Mouse (Mus musculus) heart, embryonic 11.5 days (tissue): ENCODE data around the gene Zan. TPM values are rescaled to one million over a fixed set of nuclear protein-coding genes. Genes with fewer than 3 reads are reported as not detected.
"Not testable (repeated sequence)": the region's sequence is repeated elsewhere in the genome, so short reads cannot be mapped to it uniquely, and the experiment has no call there.

ENCODE experiments used
- ATAC-seq: fragments of 200-750 bp; cut with Nextera tagmentation; replicated peaks from 2 replicates; pipeline ENCODE4 v1.8.0; 2017; ENCODE audit warnings: moderate library complexity; ENCODE audit not compliant: insufficient number of reproducible peaks, low FRiP score, low TSS enrichment
- H3K27ac ChIP-seq: fragments of 300-500 bp; sonication (generic); 2 replicates; pipeline ENCODE4 v1.5.1; 2014; ENCODE audit warnings: mild to moderate bottlenecking, low read depth, low read length
- H3K27me3 ChIP-seq: fragments of 300-500 bp; sonication (generic); 2 replicates; pipeline ENCODE4 v1.6.1; 2014; ENCODE audit warnings: mild to moderate bottlenecking, low read length, mixed read lengths; ENCODE audit not compliant: control insufficient read depth, insufficient read depth
- H3K36me3 ChIP-seq: fragments of 300-500 bp; sonication (generic); 2 replicates; pipeline ENCODE4 v1.6.1; 2014; ENCODE audit warnings: mild to moderate bottlenecking, low read length, moderate library complexity, mixed read lengths; ENCODE audit not compliant: control insufficient read depth, insufficient read depth
- H3K4me1 ChIP-seq: fragments of 300-500 bp; sonication (generic); 2 replicates; pipeline ENCODE4 v1.6.1; 2014; ENCODE audit warnings: low read length; ENCODE audit not compliant: control insufficient read depth, insufficient read depth
- H3K4me2 ChIP-seq: fragments of 300-500 bp; sonication (generic); 2 replicates; pipeline ENCODE4 v1.6.1; 2014; ENCODE audit warnings: mild to moderate bottlenecking, moderate library complexity
- H3K4me3 ChIP-seq: fragments of 300-500 bp; sonication (generic); 2 replicates; pipeline ENCODE4 v1.5.1; 2014; ENCODE audit warnings: low read depth, low read length
- H3K9ac ChIP-seq: fragments of 300-500 bp; sonication (generic); 2 replicates; pipeline ENCODE4 v1.6.1; 2014; ENCODE audit warnings: mild to moderate bottlenecking, low read depth, low read length, moderate library complexity
- H3K9me3 ChIP-seq: fragments of 300-500 bp; sonication (generic); replicated peaks from 2 replicates; pipeline ENCODE4 v1.6.1; 2016; ENCODE audit warnings: low read length; ENCODE audit not compliant: control insufficient read depth
- WGBS: fragments of 180-500 bp; shearing (Covaris S2); extraction: QIAGEN DNeasy Blood & Tissue Kit; methylation state at CpG from one replicate; pipeline ENCODE4 v1.1.7; 2014; ENCODE audit not compliant: insufficient replicate concordance; 5-methylcytosine and 5-hydroxymethylcytosine counted together
- polyA plus RNA-seq: library from polyadenylated mRNA; unstranded; fragments of >200 nt; fragmentation: Nextera tagmentation; extraction: Ambion mirVana; gene quantifications from 2 replicates; pipeline ENCODE4 v1.2.1, GENCODE M21; 2014

Gene Zan
- polyA plus RNA-seq, 1 experiment from 2014 or later = 0.11 TPM

- H3K27ac ChIP-seq = no peak overlapping the region
- no peaks in the 10 kb centered on the region for H3K36me3 ChIP-seq
- no peak overlapping the region for H3K4me3 ChIP-seq
- H3K27me3 ChIP-seq = no peaks in the 10 kb centered on the region
- WGBS = 61% methylated on average over 7 of the region's 7 CpGs
- no peak for ATAC-seq
- H3K9ac ChIP-seq = no peak overlapping the region
- H3K9me3 ChIP-seq = no peaks in the 10 kb centered on the region
- H3K4me2 ChIP-seq = no peak overlapping the region
- no peaks in the 10 kb centered on the region for H3K4me1 ChIP-seq
Observed at GRCm38 (mm10) chr5:137455866-137456591, 20.8 kb downstream of the Zan start.

DNA sequence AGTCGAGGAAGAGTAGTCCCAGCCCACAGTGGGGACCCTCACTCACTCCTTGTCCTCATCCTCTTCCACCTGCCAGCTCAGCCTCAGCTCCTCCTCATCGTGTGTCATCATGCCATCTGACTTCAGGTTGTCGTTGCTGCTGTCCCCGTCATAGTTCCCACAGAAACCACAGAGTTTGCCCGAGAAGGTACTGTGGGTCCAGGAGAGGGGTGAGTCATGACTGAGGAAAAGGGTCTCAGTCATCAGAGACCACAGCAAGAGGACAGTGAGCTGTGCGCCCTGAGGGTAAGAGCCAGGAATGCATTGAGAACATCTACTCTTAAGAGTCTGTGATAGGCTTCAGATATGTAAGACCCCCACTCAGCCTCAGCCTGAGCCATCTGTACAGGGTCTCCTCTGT is 21.7 kb downstream of the Zan start:
- Histone ChIP-seq H3K4me1 (no peaks in the 10 kb centered on the region), H3K9ac (no peak overlapping the region), H3K27ac (no peak overlapping the region), H3K4me2 (no peak overlapping the region), H3K4me3 (no peak overlapping the region), H3K27me3 (no peaks in the 10 kb centered on the region), H3K9me3 (no peaks in the 10 kb centered on the region), H3K36me3 (no peaks in the 10 kb centered on the region)
- WGBS = 75% methylated on average over 6 of the region's 6 CpGs
- no peak for ATAC-seq

GRCm38 (mm10) chr5:137445536-137445935 is 31.3 kb downstream of the Zan start:
- H3K9me3 ChIP-seq = no peaks in the 10 kb centered on the region
- H3K4me3 ChIP-seq = no peak overlapping the region
- H3K27ac ChIP-seq = no peak overlapping the region
- no peak for ATAC-seq
- H3K36me3 ChIP-seq = no peaks in the 10 kb centered on the region
- H3K9ac ChIP-seq = no peak overlapping the region
- H3K4me2 ChIP-seq = no peak overlapping the region
- no peaks in the 10 kb centered on the region for H3K4me1 ChIP-seq
- no peaks in the 10 kb centered on the region for H3K27me3 ChIP-seq

- H3K4me1 ChIP-seq = no peaks in the 10 kb centered on the region
- no peak overlapping the region for H3K27ac ChIP-seq
- no peak overlapping the region for H3K9ac ChIP-seq
- H3K9me3 ChIP-seq = no peaks in the 10 kb centered on the region
- no peak for ATAC-seq
- 78% methylated on average over 11 of the region's 11 CpGs for WGBS
- H3K36me3 ChIP-seq = no peaks in the 10 kb centered on the region
- H3K4me3 ChIP-seq = no peak overlapping the region
- H3K4me2 ChIP-seq = no peak overlapping the region
- no peaks in the 10 kb centered on the region for H3K27me3 ChIP-seq
Observed at GRCm38 (mm10) chr5:137440216-137440855, 36.5 kb downstream of the Zan start.

GRCm38 (mm10) chr5:137433889-137434288 is 43.0 kb downstream of the Zan start:
- WGBS = 56% methylated on average over 6 of the region's 6 CpGs
- H3K27me3 ChIP-seq = no peaks in the 10 kb centered on the region
- H3K36me3 ChIP-seq = no peaks in the 10 kb centered on the region
- H3K4me3 ChIP-seq = no peak overlapping the region
- H3K4me2 ChIP-seq = no peak overlapping the region
- no peak overlapping the region for H3K9ac ChIP-seq
- ATAC-seq = no peak
- no peaks in the 10 kb centered on the region for H3K9me3 ChIP-seq
- H3K4me1 ChIP-seq = no peaks in the 10 kb centered on the region
- H3K27ac ChIP-seq = no peak overlapping the region

DNA sequence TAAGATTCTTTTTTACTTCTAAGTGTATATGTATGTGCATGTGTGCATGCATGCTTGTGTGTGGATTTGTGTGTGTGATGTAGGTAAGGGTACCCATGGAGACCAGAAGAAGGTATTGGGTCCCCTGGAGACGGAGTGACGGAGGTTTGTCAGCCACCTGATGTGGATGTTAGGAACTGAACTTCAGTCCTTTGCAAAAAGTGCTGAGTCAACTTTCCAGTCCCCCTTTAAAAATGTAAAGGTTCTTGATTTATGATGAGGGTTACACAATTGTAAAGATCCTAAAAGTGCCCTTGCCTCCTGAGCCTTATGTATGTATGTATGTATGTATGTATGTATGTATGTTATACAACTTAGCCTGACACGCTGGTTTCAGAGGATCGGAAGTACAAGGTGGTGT is 46.5 kb downstream of the Zan start:
- H3K4me3 ChIP-seq, H3K27ac ChIP-seq, H3K4me1 ChIP-seq, H3K9ac ChIP-seq, ATAC-seq, H3K36me3 ChIP-seq, H3K27me3 ChIP-seq, H3K9me3 ChIP-seq, H3K4me2 ChIP-seq: not testable (repeated sequence)
- 80% methylated on average over 4 of the region's 4 CpGs for WGBS

- Histone ChIP-seq H3K27me3 (no peaks in the 10 kb centered on the region), H3K4me3 (no peak overlapping the region), H3K9ac (no peak overlapping the region), H3K27ac (no peak overlapping the region), H3K4me1 (no peaks in the 10 kb centered on the region), H3K4me2 (no peak overlapping the region), H3K9me3 (no peaks in the 10 kb centered on the region), H3K36me3 (no peaks in the 10 kb centered on the region)
- WGBS = 63% methylated on average over 6 of the region's 6 CpGs
- no peak for ATAC-seq
Observed at GRCm38 (mm10) chr5:137425648-137426047, 51.2 kb downstream of the Zan start.

- Histone ChIP-seq H3K36me3 (no peaks in the 10 kb centered on the region), H3K4me3 (no peak overlapping the region), H3K9ac (no peak overlapping the region), H3K9me3 (no peaks in the 10 kb centered on the region), H3K27me3 (no peaks in the 10 kb centered on the region), H3K4me2 (no peak overlapping the region), H3K4me1 (no peaks in the 10 kb centered on the region), H3K27ac (no peak overlapping the region)
- no peak for ATAC-seq
- WGBS = 60% methylated on average over 4 of the region's 4 CpGs
Observed at GRCm38 (mm10) chr5:137419841-137420240, 57.0 kb downstream of the Zan start.

GRCm38 (mm10) chr5:137419105-137419504 is 57.8 kb downstream of the Zan start:
- Histone ChIP-seq H3K9ac (no peak overlapping the region), H3K36me3 (no peaks in the 10 kb centered on the region), H3K4me3 (no peak overlapping the region), H3K9me3 (no peaks in the 10 kb centered on the region), H3K4me2 (no peak overlapping the region), H3K27me3 (no peaks in the 10 kb centered on the region), H3K4me1 (no peaks in the 10 kb centered on the region), H3K27ac (no peak overlapping the region)
- no peak for ATAC-seq
- 69% methylated on average over 9 of the region's 9 CpGs for WGBS
